Mouse (Mus musculus) right cerebral cortex, postnatal 14 days (tissue): Measurements from ENCODE around the gene Dok5.

Source experiments
- DNase-seq: peaks from one replicate; pipeline ENCODE4 v3.0.0; 2022

The Dok5 gene

DNA sequence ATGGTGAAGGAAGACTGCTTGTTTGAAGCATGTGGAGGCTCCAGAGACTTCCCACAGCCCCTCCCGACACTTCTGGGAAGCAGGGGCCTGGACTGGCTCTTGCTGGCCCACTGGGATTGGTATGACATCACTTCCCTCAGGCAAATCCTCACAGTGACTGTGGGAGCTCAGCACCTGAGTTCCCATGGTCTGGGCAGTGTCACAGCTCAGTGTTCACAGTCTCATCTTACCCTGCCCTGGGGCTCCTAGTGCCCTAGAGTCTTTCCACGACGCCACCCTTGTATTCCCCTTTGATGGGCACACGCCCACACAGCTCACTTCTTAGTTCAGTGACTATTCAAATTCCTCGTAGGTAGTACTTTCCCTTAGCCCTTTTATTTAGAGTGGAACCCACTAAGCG, 71.4 kb downstream of the Dok5 start:
- no peak for DNase-seq

DNA sequence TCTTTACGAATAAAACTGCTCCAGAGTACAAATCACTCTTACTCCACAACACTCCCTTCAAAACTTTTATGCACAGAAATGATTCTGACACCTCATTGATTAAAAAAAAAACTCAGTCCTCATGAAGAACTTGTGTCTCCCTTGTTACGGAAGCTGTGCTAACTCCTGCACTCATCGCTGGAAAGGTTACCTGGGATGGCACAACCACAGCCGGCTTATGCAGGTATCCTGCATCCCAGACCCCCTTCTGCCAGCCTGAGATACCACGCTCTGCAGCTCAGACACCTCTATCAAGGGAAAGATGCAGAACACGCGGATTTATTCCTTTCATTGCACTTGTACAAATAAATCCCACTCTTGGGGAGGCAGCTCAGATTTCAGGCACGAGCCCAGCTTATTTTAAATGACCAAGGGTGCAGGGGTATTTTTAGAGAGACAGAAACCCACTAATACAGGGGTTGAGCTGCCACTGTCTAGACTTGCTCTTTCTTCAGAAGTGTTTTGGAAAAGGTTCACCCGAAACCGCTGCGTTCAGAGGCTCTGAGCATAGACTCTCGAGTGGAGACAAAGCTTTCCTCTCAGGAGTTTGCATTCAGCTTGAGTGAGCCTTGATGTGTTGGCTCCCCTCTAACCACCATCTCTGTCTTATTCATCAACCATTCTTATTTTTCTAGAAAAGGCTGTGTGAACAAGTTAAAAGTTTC, 76.1 kb downstream of the Dok5 start:
- DNase-seq = no peak

DNA sequence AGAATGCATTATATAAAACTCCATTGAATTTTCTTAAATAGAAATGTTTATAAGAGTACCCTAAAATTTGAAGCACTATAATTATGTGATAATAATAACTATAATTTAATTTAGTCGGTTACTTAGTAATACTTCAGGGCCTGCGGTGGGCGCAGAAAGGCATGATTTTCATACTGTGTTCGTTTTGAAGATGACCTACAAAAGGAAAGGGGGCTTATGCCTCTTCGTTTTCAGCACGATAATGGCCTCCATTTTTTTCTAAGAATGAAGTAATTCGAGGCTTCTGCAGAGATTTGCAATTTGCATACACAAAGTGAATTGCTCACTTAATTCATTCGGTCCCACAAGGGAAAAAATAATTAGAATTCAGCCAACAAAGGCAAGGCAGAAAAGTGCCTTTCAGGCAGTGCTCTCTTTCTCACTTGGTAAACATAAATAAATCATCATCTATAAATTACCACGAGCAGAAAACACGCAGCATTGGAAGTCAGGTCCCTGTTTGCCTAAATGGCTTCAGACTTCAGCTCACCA, 76.7 kb downstream of the Dok5 start:
- no peak for DNase-seq

DNA sequence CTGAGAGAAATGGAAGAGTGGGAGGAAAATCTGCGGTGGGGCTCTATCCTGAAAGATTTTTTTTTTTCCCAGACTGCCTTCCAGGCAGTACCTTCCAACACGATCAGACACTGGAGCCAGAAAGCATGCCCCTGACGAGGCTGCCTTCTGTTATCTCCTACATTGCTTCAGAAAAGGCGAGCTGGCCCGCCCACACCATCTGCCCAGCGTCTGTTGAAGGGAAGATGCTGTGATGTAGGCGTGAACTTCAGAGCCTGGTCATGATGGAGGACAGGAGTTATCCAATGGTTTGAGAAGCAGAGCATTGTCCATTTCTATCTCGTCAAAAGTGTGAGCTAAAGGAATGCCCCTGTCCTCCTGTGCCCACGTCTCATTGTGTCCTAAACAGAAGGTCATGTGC, 79.7 kb downstream of the Dok5 start:
- DNase-seq = peak; percentile 59

DNA sequence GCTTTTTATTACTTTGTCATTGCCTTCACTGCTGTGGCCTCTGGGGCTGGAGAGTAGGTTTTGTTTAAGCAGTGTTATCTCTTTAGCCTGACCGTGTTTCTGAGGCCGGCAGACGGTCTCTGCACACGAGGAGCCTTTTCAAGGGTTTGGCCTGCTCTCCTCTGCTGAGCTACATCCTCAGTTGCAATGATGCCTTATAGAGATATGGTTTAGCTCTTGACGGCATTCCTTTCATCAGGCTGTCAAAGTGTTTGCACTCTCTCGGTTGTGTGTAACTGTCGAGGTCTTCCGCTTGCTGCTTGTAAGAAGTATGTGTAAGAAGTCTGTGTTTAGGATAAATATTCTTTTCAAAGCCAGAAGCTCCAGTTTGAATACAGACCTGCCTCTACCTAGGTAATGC, 84.7 kb downstream of the Dok5 start:
- DNase-seq = no peak

DNA sequence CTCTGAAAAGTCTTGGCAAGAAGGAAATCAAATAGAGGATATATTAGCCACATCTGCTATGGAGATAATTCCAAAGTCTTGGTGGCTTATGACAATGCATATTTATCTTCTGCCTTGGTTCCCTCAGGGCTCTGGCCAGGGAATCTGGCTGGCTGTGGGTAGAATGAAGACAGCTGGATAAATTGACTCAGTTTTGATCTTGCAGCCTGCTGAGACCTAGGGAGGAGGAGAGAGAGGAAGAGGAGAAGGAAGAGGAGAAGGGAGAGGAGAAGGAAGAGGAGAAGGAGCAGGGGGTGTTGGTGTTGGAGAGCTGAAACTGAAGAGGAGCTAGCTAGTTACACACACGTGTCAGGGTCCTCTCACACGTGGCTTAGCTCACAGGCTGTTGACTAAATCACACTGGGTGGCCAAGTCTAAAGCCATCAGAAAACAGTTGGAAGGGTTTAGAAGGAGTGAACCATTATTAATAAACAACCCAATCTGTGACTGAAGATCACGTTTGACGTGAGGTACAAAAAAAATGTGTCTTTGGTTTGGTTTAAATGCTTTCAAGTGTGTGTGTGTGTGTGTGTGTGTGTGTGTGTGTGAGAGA, 85.6 kb downstream of the Dok5 start:
- DNase-seq = no peak

DNA sequence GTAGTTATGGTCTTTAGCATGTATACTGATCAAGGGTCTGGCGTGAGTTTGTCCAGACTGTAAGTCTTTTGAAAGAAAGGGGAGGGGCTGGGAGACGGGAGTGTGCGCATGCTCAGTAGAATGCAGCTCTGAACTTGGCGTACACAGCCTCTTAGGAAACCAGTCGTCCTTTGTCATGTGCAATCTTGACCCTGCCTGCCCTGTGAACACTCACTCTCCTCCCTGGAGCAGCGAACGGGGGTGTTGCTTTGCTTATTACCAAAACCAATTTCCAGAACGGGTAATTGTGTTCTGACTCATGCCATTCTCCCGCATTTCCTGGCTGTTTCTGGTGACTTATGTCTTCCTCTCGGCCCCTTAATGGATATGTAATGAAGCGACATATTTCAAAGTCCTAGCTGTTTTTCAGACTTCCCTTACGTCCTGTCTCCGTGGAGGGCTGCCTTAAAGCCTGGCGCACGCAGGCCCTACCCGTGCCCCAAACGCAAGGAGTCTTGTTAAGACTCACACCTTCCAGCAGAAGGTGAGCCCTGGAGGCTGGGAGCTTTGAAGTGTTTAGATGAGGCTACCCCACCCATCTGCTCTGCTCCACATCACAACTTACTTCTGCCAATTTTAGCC, 95.3 kb downstream of the Dok5 start:
- DNase-seq = no peak

DNA sequence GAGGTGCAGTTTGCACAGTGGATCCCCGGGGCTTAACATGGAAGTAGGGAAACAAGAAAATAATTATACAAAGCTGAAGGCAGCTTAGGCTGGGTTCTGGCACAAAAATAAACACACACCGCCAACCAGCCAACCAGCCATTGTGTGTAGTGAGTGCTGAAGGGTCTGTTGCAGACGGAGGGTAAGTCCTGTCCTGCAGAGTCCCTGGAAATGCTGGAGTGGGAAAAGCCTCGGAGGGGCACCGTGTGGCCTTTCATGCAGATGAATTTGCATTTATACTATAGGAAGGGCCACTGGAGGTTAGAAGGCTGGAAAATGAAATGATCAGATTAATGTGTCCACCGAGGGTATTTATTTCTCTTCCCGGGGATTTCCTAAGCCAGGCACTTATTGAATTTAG, 97.2 kb downstream of the Dok5 start:
- no peak for DNase-seq

DNA sequence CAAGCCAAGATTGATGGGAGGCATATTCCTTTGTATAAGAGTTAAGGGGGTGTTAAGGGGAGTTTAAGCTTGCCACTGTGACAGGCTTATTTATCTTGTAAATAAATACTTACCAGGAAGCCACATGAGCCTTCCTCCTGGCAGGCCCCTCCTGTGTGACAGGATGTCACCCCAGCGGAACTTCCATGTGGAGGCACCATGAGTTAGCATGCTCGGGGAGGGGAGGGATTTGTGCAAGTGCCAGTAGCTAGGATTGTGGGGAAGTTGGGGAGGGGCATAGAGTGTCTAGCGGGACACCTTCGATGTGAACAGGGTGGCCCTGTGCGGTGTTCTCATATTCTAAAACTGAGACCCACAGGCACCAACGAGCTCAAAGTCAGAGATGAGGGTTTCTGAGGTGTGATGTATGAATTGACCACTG, 97.6 kb downstream of the Dok5 start:
- no peak for DNase-seq

DNA sequence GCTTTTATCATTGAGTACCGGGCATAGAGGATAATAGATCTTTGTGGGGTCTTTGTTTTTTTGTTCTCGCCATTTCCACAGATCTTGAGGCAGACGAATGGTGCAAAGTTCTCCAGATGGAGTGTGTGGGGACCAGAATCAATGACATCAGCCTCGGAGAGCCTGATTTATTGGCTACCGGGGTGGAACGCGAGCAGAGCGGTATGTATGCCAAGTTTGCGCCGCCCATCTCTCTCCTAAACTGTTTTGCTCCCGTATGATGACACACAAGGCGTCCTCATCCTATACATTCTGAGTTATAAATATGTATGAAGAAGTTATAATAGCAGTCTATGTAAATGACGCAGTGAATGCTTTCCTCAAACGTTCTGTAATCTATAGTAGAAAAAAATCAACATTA, 98.4 kb downstream of the Dok5 start:
- DNase-seq = no peak

DNA sequence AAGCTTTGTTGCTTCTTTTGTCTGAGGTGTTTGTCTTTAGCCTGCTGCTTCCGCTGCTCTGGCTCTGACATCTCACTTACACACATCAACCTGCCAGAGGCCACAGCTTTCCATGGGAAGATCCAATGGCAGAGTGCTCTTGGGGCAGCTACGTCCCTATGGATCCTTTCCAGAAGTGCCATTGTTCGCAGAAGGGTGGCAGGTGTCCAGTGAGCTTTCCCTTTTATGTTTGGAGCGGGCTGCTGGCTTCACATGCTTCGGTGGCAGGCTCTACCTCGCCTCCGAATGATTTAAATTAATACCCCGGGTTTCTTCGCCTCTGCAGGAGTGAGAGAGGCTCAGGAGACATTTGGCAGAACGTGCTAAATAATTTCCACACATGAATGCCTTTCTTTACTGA, 105.3 kb downstream of the Dok5 start:
- DNase-seq = no peak

DNA sequence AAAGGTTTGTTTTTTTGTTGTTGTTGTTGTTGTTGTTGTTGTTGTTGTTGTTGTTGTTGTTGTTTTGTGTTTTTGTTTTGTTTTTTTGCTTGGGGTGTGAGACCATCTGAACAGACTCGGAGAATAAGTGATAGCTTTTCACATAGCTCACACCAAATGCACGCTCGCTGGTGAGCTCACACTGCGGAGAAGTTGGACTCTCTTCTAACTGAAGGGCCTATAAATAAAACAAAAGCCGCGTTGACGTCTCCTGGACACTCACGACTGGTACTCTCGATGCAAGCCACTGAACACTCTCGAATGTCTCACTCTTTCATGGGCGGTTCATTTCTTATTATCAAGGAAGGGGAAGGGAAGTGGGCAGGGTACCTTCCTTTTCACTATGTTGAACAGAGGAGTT, 105.8 kb downstream of the Dok5 start:
- no peak for DNase-seq

DNA sequence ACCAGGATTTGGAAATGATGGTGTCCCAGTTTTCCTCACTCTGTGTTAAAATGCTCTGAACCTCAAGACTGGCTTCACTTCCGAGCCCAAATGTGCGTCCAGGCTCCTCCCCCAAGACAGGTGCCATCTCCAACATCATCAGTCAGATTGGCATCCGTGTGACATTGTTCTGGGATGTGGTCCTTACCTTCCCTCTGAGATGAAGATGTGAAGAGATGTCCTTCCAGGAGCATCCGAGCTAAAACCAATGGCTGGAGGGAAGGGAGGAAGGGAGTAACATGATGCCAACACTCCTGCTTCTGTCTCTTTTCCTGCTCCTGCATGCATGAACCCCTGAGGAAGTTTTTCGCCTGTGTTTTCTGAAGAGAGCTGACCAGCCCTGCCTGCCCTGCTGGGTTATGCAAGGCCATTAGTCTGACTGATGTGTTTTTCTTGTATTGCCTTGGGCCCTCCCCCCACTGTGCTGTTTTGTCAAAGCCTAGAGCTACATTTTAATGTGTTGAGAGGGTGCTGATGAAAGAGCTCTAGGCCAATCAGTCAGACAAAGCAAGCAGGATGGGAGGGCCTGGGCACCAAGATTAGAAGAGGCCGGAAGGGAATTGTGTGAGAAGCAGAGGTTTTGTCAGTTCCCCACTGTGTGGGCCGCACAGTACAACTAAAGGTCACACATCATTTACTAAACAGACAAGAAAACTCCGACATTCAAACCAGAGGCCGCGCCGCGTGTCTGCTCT, 106.4 kb downstream of the Dok5 start:
- no peak for DNase-seq

DNA sequence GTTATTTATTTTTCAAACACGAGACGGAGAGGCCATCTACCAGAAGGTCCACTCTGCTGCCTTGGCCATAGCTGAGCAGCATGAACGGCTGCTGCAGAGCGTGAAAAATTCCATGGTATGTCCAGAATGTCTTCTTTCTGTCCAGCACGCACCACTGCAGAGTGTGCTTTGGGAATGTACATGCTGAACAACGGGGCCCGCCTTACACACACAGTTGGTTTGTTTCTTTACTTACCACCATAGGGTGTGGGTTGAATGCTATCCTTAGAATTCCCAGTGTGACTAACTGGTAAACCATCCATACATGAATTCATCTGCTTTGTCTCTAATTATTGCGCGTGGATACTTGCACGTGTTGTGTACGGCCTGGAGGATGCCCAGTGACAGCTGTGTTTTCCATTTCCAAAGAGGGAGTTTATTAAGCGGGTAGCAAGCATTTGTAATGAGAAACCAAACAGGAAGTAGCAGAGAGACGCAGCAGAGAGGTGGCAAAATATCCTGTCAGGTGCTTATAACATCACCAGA, 109.9 kb downstream of the Dok5 start:
- no peak for DNase-seq

DNA sequence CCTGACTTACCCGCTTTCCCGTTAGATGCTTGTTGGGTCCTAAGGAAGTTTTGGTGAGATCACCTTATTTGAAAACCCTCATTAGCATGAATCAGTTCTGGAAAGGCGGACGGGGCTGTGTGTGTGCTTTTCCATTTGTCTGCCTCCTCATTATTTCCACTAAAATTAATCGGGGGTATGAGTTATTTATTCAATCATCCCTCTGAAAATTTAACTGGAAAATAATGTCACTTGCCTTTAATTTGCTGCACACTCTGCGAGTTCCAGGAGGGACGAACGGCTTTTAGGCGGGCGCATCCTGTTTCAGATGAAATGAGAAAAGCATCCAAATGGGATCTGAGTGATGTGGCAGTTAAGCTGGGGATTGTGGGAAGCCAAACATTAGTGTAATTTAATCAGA, 113.9 kb downstream of the Dok5 start:
- DNase-seq = no peak

DNA sequence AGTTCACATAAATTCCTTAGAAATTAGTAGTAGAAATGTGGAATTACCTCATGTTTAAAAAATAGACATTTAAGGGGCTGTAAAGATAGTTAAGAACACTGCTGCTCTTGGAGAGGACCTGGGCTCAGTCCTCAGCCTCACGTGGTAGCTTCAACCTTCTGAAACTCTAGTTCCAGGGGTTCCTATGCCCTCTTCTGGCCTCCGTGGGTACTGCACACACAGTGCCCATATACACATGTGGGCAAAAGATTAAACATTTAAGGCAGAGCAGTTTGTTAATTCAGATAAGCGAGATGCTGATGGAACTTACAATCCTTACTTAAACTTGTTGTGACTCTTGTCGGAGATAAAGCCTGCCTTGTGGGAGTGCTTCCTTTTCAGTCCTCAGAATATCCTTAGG, 118.5 kb downstream of the Dok5 start:
- DNase-seq = no peak

DNA sequence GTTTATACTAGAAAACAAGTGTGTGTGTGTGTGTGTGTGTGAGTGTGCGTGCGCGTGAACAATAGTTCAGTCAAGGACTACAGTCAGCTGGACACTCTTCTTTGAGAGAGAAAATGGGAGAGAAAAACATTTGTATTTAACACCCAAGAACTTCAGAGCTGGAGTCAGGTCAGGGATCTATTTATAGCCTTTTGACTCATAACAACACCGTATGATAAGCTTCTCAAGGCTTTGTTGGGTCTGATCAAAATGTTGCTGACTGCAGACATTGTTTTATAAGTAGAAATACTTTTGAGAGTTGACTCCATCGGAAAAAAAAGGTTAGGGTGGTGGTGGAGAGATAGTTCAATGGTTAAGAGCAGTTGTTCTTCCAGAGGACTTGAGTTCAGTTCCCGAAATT, 120.7 kb downstream of the Dok5 start:
- no peak for DNase-seq

DNA sequence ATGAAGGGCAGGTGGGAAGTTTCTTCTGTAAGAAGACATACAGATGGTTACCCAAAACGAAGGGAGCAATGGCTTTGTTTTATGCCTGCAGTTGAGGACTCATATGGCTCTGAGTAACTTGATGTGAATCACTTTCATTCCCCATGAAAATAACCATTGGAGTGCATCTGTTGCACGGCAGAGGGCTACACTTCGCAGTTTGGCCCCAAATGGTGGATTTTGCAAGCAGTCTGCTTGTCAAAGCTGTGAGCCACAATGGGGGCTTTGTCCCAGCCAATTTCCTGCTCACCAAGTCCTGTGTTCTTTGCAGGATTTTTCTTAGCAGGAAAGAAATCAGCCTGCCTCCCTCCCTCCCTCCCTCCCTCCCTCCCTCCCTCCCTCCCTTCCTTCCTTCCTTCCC, 123.6 kb downstream of the Dok5 start:
- DNase-seq = no peak

DNA sequence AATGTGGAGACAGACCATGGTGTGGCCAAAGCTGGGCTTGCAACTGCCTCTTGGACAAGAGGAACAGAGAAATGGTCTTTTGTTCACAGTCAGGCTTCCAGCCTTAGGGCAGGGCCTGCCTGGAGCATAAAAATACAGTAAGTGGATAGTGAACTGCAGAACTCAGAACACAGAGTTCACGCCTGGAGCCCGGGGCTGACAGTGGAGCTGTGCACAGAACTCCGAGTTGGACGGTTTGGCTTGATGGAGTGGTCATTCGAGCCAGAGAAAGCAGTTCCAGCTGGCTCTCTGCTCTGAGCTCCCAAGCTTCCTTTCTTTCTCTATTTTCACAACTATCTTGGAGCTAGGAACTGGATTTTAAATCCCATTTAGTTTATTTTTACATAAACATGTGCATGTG, 124.5 kb downstream of the Dok5 start:
- no peak for DNase-seq

DNA sequence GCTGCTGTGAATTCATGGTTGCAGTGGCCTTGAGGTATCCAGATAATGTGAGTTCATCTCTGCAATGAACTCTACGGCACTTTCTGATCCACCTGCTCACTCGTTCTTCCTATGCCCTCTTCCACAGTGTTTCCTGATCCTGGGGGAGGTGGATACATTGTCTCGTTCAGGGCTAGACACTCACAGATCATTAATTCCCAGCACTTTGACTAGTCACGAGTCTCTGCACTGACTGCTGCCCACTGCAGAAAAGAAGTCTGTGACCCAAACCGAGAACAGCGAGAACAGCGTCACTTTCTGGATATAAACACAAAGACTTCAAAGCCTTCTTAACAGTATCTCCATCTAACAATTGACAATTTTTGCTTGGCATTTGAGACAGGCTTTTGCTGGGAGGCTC, 125.9 kb downstream of the Dok5 start:
- DNase-seq = no peak

DNA sequence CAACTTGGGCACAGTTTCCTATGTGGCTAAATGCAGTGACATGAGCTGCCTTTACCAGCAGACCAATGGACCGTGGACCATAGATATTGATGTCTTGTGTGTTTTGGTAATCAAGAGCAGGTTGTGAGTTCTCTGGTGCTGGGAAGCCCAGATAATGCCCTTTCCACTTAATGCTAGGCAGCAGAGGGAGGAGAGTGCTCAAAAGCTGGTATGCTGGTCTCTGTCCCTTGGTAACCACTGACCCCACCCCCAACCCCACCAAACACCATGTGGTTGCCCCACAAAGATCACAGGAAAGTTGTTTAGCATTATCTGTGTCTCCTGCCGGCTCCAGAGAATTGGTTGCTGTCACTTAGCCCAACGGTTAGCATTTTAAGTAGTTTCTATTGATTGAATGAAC, 127.0 kb downstream of the Dok5 start:
- no peak for DNase-seq

DNA sequence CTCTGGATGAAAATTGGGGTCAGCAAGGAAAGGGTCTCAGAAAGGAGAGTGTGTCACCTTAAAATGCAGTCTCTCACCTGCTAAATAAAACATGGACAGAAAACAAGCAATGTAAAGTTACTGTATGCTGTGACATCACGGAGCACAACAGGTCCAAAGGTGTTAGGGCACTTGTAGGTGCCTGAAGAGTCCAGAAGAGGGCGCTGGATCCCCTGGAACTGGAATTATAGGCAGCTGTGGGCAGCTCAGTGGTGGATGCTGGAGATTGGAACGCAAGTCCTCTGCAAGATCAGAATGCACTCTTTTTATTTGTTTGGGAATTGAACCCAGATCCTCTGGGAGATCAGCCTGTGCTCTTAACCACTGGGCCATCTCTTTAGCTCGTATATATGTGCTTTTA, 129.0 kb downstream of the Dok5 start:
- DNase-seq = no peak

DNA sequence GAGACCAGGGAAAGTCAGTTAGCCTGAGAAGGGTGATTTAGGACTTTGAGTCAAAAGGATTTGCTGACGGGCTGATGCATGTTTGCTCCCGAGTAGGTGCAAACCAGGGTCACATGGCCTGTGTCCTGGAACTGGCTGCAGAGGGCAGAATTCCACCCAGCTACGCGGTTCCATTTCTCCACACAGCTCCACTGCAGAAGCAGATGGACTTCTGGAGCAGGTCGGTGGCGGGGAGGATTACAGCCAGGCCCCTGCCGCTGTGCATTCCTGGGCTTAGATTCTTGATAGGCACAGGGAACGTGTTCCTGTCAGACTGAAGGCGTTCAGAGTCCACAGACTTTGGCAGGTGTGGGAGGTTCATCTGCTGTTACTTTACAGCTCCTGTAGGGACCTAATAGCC, 131.2 kb downstream of the Dok5 start:
- no peak for DNase-seq

DNA sequence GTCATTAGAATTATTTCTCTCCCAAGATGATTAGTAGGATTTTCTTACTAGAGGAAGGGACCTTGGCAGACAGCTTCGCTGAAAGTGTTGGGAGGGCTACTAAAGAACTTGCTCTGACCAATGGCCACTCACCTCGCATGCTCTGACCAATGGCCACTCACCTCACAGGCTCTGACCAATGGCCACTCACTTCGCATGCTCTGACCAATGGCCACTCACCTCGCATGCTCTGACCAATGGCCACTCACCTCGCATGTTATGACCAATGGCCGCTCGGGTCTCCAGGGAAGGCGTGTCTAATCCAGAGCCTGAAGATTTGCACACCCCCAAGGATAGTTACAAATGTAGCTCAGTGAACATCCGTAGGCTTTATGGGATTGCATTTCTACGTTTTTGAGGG, 131.6 kb downstream of the Dok5 start:
- no peak for DNase-seq
